Mouse (Mus musculus): ENCODE results near the gene Hephl1.

The Hephl1 gene

GRCm38 (mm10) chr9:15017791-15018755 is 93.8 kb downstream of the Hephl1 start:
- DNase-seq (ENCODE audit: low read depth), result peak; percentile 61

DNA sequence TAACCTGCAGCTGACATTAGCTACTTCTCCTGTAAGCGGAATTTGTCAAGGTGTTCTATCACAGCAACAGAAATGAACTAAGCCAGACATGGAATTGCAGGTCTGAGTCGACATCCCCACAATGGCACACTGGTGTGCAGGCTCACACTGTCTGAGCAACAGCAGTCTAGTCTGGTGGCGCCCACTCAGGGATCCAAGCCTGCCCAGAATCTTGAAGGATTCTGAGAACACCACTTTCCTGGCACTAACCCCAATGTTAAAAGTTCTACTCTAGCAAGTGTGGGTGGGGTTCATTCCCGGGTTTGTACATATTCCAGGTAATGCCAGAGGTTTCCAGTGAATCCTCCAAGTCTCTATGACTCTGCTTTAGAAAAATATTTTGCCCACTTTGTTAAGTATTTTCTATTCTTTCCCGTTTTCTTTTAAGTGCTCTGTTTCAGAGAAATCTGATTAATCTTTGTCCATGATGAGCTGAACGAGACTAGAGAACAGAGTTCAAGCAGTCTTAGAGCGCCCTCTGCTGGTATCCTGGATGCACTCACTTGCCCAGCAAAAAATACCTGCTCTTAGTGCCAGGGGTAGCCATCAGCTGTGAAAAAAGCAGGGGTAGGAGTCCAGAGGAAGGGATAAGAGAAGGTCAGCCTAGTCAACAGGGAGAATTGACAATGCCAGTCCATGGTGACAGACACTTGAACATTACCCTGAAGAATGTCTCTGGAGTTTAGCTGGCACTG is 96.5 kb downstream of the Hephl1 start:
- peak; percentile 72 for DNase-seq (ENCODE audit: low read depth)

- no peak for DNase-seq (ENCODE audit: low read depth)
These were observed 104.3 kb downstream of the Hephl1 start for GRCm38 (mm10) chr9:15007566-15007965.

GRCm38 (mm10) chr9:15004298-15004685 is 107.6 kb downstream of the Hephl1 start:
- no peak for DNase-seq (ENCODE audit: low read depth)

- DNase-seq (ENCODE audit: low read depth), result no peak
These were observed 108.1 kb downstream of the Hephl1 start for GRCm38 (mm10) chr9:15003676-15004297.

GRCm38 (mm10) chr9:15002995-15003613 is 108.8 kb downstream of the Hephl1 start:
- no peak for DNase-seq (ENCODE audit: low read depth)

Data from c-Kit-positive CD71-negative TER-119-negative erythroid progenitor cells, embryonic 14.5 days (primary cell).